Mouse (Mus musculus): ENCODE data around the gene Lrrtm3. TPM values are rescaled to one million over a fixed set of nuclear protein-coding genes. Genes with fewer than 3 reads are reported as not detected.
A peak's percentile ranks its signal among the peaks of the same experiment; 100 is the strongest.

Gene Lrrtm3
- total RNA-seq, 1 experiment: not detected

GRCm38 (mm10) chr10:64084465-64084864 lies 5.6 kb downstream of the Lrrtm3 start:
- H3K4me3 ChIP-seq (ENCODE audit: insufficient read depth in 1 of 2, low read depth in 1 of 2, low read length in 2 of 2, poor library complexity in 1 of 2, severe bottlenecking in 1 of 2): no peak overlapping the region
- no peak overlapping the region for H3K9ac ChIP-seq (ENCODE audit: insufficient read depth, low read depth, low read length, poor library complexity, severe bottlenecking)
- peak; percentile 12 for DNase-seq (ENCODE audit: low read depth, low spot score)
- TF ChIP-seq ZNF384 (IDR thresholded peaks at IDR 0.05; ENCODE audit: low read depth, low read length) (no peak), ZC3H11A (IDR thresholded peaks at IDR 0.05; ENCODE audit: borderline replicate concordance, low read depth, low read length) (peak; percentile 94), CHD2 (IDR thresholded peaks at IDR 0.05; ENCODE audit: low read depth, low read length) (no peak), MAFK (IDR thresholded peaks at IDR 0.05; ENCODE audit: insufficient read depth, low read depth, low read length) (no peak), HCFC1 (IDR thresholded peaks at IDR 0.05; ENCODE audit: borderline replicate concordance, insufficient read depth, low read length) (no peak)
- H3K9me3 ChIP-seq (ENCODE audit: control insufficient read depth, insufficient read depth, low read depth, low read length): no peaks in the 10 kb centered on the region
- in situ Hi-C loops (cut with MboI; ENCODE audit: low sequenced_read_pairs in 2 of 2, unreplicated experiment in 2 of 2): loop anchor here in 1 of 2 experiments (10.0 kb wide), 1 partner anchor 320 kb away; no protein-coding TSS in a partner anchor
- H3K27ac ChIP-seq (ENCODE audit: insufficient read depth, low read depth, low read length, poor library complexity, severe bottlenecking): no peak overlapping the region
- no peaks in the 10 kb centered on the region for H3K36me3 ChIP-seq (ENCODE audit: control insufficient read depth, insufficient read depth, low read length, poor library complexity, severe bottlenecking)
- no peaks in the 10 kb centered on the region for H3K4me1 ChIP-seq (ENCODE audit: control insufficient read depth in 2 of 2, insufficient read depth in 2 of 2, low read length in 2 of 2, poor library complexity in 1 of 2)

- DNase-seq (ENCODE audit: low read depth, low spot score): no peak
- Histone ChIP-seq H3K9ac (ENCODE audit: insufficient read depth, low read depth, low read length, poor library complexity, severe bottlenecking) (no peak overlapping the region), H3K4me1 (ENCODE audit: control insufficient read depth in 2 of 2, insufficient read depth in 2 of 2, low read length in 2 of 2, poor library complexity in 1 of 2) (no peaks in the 10 kb centered on the region), H3K9me3 (ENCODE audit: control insufficient read depth, insufficient read depth, low read depth, low read length) (no peaks in the 10 kb centered on the region), H3K4me3 (ENCODE audit: insufficient read depth in 1 of 2, low read depth in 1 of 2, low read length in 2 of 2, poor library complexity in 1 of 2, severe bottlenecking in 1 of 2) (no peak overlapping the region), H3K36me3 (ENCODE audit: control insufficient read depth, insufficient read depth, low read length, poor library complexity, severe bottlenecking) (no peaks in the 10 kb centered on the region), H3K27ac (ENCODE audit: insufficient read depth, low read depth, low read length, poor library complexity, severe bottlenecking) (no peak overlapping the region)
- in situ Hi-C loops (cut with MboI; ENCODE audit: low sequenced_read_pairs in 2 of 2, unreplicated experiment in 2 of 2): loop anchor here in 1 of 2 experiments (10.0 kb wide), 1 partner anchor 321 kb away; no protein-coding TSS in a partner anchor
- TF ChIP-seq CHD2 (IDR thresholded peaks at IDR 0.05; ENCODE audit: low read depth, low read length) (no peak), ZNF384 (IDR thresholded peaks at IDR 0.05; ENCODE audit: low read depth, low read length) (no peak), ZC3H11A (IDR thresholded peaks at IDR 0.05; ENCODE audit: borderline replicate concordance, low read depth, low read length) (no peak), MAFK (IDR thresholded peaks at IDR 0.05; ENCODE audit: insufficient read depth, low read depth, low read length) (no peak), HCFC1 (IDR thresholded peaks at IDR 0.05; ENCODE audit: borderline replicate concordance, insufficient read depth, low read length) (no peak)
Measured at GRCm38 (mm10) chr10:64083813-64084212, 6.3 kb downstream of the Lrrtm3 start.

- no peak for DNase-seq (ENCODE audit: low read depth, low spot score)
- no peak for TF ChIP-seq MAFK (IDR thresholded peaks at IDR 0.05; ENCODE audit: insufficient read depth, low read depth, low read length)
- TF ChIP-seq CHD2 (IDR thresholded peaks at IDR 0.05; ENCODE audit: low read depth, low read length): no peak
- TF ChIP-seq HCFC1 (IDR thresholded peaks at IDR 0.05; ENCODE audit: borderline replicate concordance, insufficient read depth, low read length): no peak
- no peak for TF ChIP-seq ZC3H11A (IDR thresholded peaks at IDR 0.05; ENCODE audit: borderline replicate concordance, low read depth, low read length)
- no peak for TF ChIP-seq ZNF384 (IDR thresholded peaks at IDR 0.05; ENCODE audit: low read depth, low read length)
Measured at GRCm38 (mm10) chr10:64082345-64082744, 7.7 kb downstream of the Lrrtm3 start.

GRCm38 (mm10) chr10:64076410-64077052 lies 13.5 kb downstream of the Lrrtm3 start:
- Histone ChIP-seq H3K27ac (ENCODE audit: insufficient read depth, low read depth, low read length, poor library complexity, severe bottlenecking) (no peak overlapping the region), H3K4me1 (ENCODE audit: control insufficient read depth in 2 of 2, insufficient read depth in 2 of 2, low read length in 2 of 2, poor library complexity in 1 of 2) (no peaks in the 10 kb centered on the region), H3K36me3 (ENCODE audit: control insufficient read depth, insufficient read depth, low read length, poor library complexity, severe bottlenecking) (no peaks in the 10 kb centered on the region), H3K9ac (ENCODE audit: insufficient read depth, low read depth, low read length, poor library complexity, severe bottlenecking) (no peak overlapping the region), H3K9me3 (ENCODE audit: control insufficient read depth, insufficient read depth, low read depth, low read length) (no peaks in the 10 kb centered on the region), H3K4me3 (ENCODE audit: insufficient read depth in 1 of 2, low read depth in 1 of 2, low read length in 2 of 2, poor library complexity in 1 of 2, severe bottlenecking in 1 of 2) (no peak overlapping the region)
- in situ Hi-C loops (cut with MboI; ENCODE audit: low sequenced_read_pairs in 2 of 2, unreplicated experiment in 2 of 2): no loop called here
- TF ChIP-seq MAFK (IDR thresholded peaks at IDR 0.05; ENCODE audit: insufficient read depth, low read depth, low read length): no peak
- no peak for TF ChIP-seq ZNF384 (IDR thresholded peaks at IDR 0.05; ENCODE audit: low read depth, low read length)
- no peak for TF ChIP-seq HCFC1 (IDR thresholded peaks at IDR 0.05; ENCODE audit: borderline replicate concordance, insufficient read depth, low read length)
- TF ChIP-seq CHD2 (IDR thresholded peaks at IDR 0.05; ENCODE audit: low read depth, low read length): no peak
- no peak for TF ChIP-seq ZC3H11A (IDR thresholded peaks at IDR 0.05; ENCODE audit: borderline replicate concordance, low read depth, low read length)
- DNase-seq (ENCODE audit: low read depth, low spot score): no peak

More at GRCm38 (mm10) chr10:64082345-64082744, 7.7 kb downstream of the Lrrtm3 start:
- Histone ChIP-seq H3K9ac (ENCODE audit: insufficient read depth, low read depth, low read length, poor library complexity, severe bottlenecking) (no peak overlapping the region), H3K4me1 (ENCODE audit: control insufficient read depth in 2 of 2, insufficient read depth in 2 of 2, low read length in 2 of 2, poor library complexity in 1 of 2) (no peaks in the 10 kb centered on the region), H3K9me3 (ENCODE audit: control insufficient read depth, insufficient read depth, low read depth, low read length) (no peaks in the 10 kb centered on the region), H3K27ac (ENCODE audit: insufficient read depth, low read depth, low read length, poor library complexity, severe bottlenecking) (no peak overlapping the region), H3K36me3 (ENCODE audit: control insufficient read depth, insufficient read depth, low read length, poor library complexity, severe bottlenecking) (no peaks in the 10 kb centered on the region), H3K4me3 (ENCODE audit: insufficient read depth in 1 of 2, low read depth in 1 of 2, low read length in 2 of 2, poor library complexity in 1 of 2, severe bottlenecking in 1 of 2) (no peak overlapping the region)
- in situ Hi-C loops (cut with MboI; ENCODE audit: low sequenced_read_pairs in 2 of 2, unreplicated experiment in 2 of 2): loop anchor here in 1 of 2 experiments (10.0 kb wide), 1 partner anchor 322 kb away; no protein-coding TSS in a partner anchor

All from ES-E14 (cell line).